Mouse (Mus musculus) liver, postnatal 0 days (tissue): ENCODE results near the gene Arhgap30. TPM values are rescaled to one million over a fixed set of nuclear protein-coding genes. Genes with fewer than 3 reads are reported as not detected.

Experiments
- ATAC-seq: fragments of 200-750 bp; cut with Nextera tagmentation; 2 replicates; pipeline ENCODE4 v1.8.0; 2017; ENCODE audit warnings: mild to moderate bottlenecking, moderate library complexity
- DNase-seq: peaks from one replicate; pipeline ENCODE4 v3.0.0-alpha.2; 2016
- H3K27ac ChIP-seq: fragments of 300-500 bp; sonication (generic); 2 replicates; pipeline ENCODE4 v1.5.1; 2014; ENCODE audit warnings: antibody characterized with exemption, moderate library complexity, mild to moderate bottlenecking, low read depth
- H3K27me3 ChIP-seq: fragments of 300-500 bp; sonication (generic); 2 replicates; pipeline ENCODE4 v1.6.1; 2014; ENCODE audit warnings: low read length, control low read depth, mixed read lengths; ENCODE audit not compliant: insufficient read depth
- H3K36me3 ChIP-seq: fragments of 300-500 bp; sonication (generic); replicated peaks from 2 replicates; pipeline ENCODE4 v1.6.1; 2014; ENCODE audit warnings: mild to moderate bottlenecking, control low read depth, low read length, moderate library complexity, mixed read lengths; ENCODE audit not compliant: insufficient read depth
- H3K4me1 ChIP-seq: fragments of 300-500 bp; sonication (generic); 2 replicates; pipeline ENCODE4 v1.6.1; 2014; ENCODE audit warnings: antibody characterized with exemption, mild to moderate bottlenecking, control low read depth; ENCODE audit not compliant: insufficient read depth
- H3K4me2 ChIP-seq: fragments of 300-500 bp; sonication (generic); 2 replicates; pipeline ENCODE4 v1.6.1; 2014; ENCODE audit warnings: low read depth, mild to moderate bottlenecking, low read length, moderate library complexity, mixed read lengths
- H3K4me3 ChIP-seq: fragments of 300-500 bp; sonication (generic); 2 replicates; pipeline ENCODE4 v1.5.1; 2014; ENCODE audit warnings: low read depth, low read length
- H3K9ac ChIP-seq: fragments of 300-500 bp; sonication (generic); replicated peaks from 2 replicates; pipeline ENCODE4 v1.6.1; 2014; ENCODE audit warnings: mild to moderate bottlenecking, moderate library complexity
- H3K9me3 ChIP-seq: fragments of 300-500 bp; sonication (generic); 2 replicates; pipeline ENCODE4 v1.6.1; 2016; ENCODE audit warnings: mild to moderate bottlenecking, control low read depth, low read length, mixed read lengths
- CTCF ChIP-seq: sonication (generic); IDR thresholded peaks from 2 replicates; pipeline ENCODE4 v1.5.1; 2016; ENCODE audit warnings: antibody characterized with exemption, low read depth
- EP300 ChIP-seq: IDR thresholded peaks from 2 replicates; pipeline ENCODE4 v1.6.1; 2016; ENCODE audit warnings: antibody characterized with exemption, low read depth, mild to moderate bottlenecking
- WGBS: fragments of 180-500 bp; shearing (Covaris S2); extraction: QIAGEN DNeasy Blood & Tissue Kit; methylation state at CpG from one replicate; pipeline ENCODE4 v1.1.7; 2014; ENCODE audit not compliant: insufficient replicate concordance; 5-methylcytosine and 5-hydroxymethylcytosine counted together
- polyA plus RNA-seq: library from polyadenylated mRNA; unstranded; fragments of >200 nt; fragmentation: Nextera tagmentation; extraction: Ambion mirVana; gene quantifications from 2 replicates; pipeline ENCODE4 v1.2.1, GENCODE M21; 2015

The Arhgap30 gene
- polyA plus RNA-seq, 1 experiment from 2014 or later, result 7.0 TPM

DNA sequence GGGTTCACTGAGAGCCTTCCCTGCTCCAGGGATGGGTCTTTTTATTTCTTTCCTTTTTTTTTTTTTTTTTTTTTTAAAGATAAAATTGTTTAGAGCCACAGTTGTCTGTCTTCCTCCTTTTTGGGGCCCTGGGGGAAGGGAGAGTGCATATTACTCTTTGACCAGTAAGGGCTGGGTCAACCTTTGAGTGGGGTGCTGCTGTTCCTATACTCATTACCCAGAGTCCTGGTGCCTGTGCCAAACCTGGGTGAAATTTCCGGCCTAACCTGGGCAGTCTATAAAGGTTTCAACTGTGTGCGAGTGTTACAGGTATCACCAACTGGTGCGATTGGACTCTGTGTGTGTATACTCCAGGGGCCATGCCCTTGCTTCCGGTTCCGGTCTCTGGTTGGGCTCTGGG is 29.9 kb downstream of the Arhgap30 start, which contains the start of gene Tstd1:
Gene Tstd1 (plus strand): TSS at position 213 of the 400 bp plus-strand sequence.
- WGBS, result 66% methylated on average over 5 of the region's 5 CpGs
- H3K4me3 ChIP-seq, result no peak within 1 kb of the TSS
- DNase-seq (peak; percentile 59), ATAC-seq (peak; percentile 90)
- TF ChIP-seq CTCF (no peak), EP300 (0 out of 2 replicates have a peak, but pooled peaks have one; percentile 22)
- peaks cover 36% of the 10 kb centered on the region for H3K36me3 ChIP-seq
- no peaks in the 10 kb centered on the region for H3K27me3 ChIP-seq
- H3K9ac ChIP-seq, result no peak within 1 kb of the TSS
- H3K4me1 ChIP-seq, result peaks cover 7% of the 10 kb centered on the region
- peak within 1 kb of the TSS; percentile 66 for H3K27ac ChIP-seq
- no peaks in the 10 kb centered on the region for H3K9me3 ChIP-seq
- peak within 1 kb of the TSS; percentile 26 for H3K4me2 ChIP-seq

- DNase-seq (no peak), ATAC-seq (no peak)
- WGBS, result 77% methylated on average over 12 of the region's 12 CpGs
- no peak overlapping the region for H3K4me3 ChIP-seq
- H3K36me3 ChIP-seq, result peaks cover 36% of the 10 kb centered on the region
- TF ChIP-seq EP300 (no peak), CTCF (no peak)
- no peaks in the 10 kb centered on the region for H3K27me3 ChIP-seq
- peak overlapping the region; percentile 66; the same call in 1 of the 2 replicates for H3K27ac ChIP-seq
- H3K9me3 ChIP-seq, result no peaks in the 10 kb centered on the region
- H3K9ac ChIP-seq, result no peak overlapping the region
- 0 out of 2 replicates have a peak, but pooled peaks cover 2% of the 10 kb centered on the region for H3K4me1 ChIP-seq
- H3K4me2 ChIP-seq, result peak overlapping the region; percentile 26
Measured at GRCm38 (mm10) chr1:171419291-171419882, 30.6 kb downstream of the Arhgap30 start.

- TF ChIP-seq CTCF (no peak), EP300 (no peak)
- 78% methylated on average over 5 of the region's 5 CpGs for WGBS
Measured at GRCm38 (mm10) chr1:171419905-171420304, 31.2 kb downstream of the Arhgap30 start.

DNA sequence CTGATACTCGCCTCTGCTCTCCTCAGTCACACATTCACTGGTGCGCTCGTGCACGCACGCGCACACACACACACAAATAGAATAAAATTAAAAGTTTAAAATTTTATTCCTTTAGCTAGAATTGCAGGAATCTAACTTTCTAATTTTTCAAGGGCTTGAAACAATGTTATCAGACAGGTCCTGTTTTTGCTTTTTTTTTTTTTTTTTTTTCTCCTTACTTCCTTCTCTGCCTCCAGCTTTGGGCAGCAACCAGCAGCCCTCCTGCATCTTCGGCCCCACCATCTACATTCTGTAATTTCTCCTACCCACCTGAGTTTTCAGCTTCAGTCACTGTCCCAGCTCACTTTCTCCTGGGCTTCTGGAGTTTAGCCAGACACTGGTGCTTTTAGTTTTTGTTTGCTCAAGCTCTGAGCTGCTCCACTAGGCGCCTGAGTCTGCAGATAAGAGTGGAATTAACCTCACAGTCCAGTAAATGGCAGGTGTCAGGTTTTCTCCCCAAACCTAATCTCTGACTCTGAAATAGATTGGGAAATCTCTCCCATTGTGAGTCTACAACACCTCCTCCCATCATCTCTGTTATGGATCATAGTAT is 33.8 kb downstream of the Arhgap30 start:
- Histone ChIP-seq H3K9me3 (no peaks in the 10 kb centered on the region), H3K27me3 (no peaks in the 10 kb centered on the region), H3K4me2 (no peak overlapping the region), H3K36me3 (peaks cover 17% of the 10 kb centered on the region), H3K9ac (no peak overlapping the region), H3K4me1 (peaks cover 5% of the 10 kb centered on the region; the same call in 1 of the 2 replicates), H3K4me3 (no peak overlapping the region), H3K27ac (0 out of 2 replicates have a peak overlapping the region, but pooled peaks have one; percentile 3)
- TF ChIP-seq CTCF (no peak), EP300 (no peak)
- no peak for ATAC-seq
- 67% methylated on average over 8 of the region's 8 CpGs for whole genome bisulfite sequencing
- no peak for DNase-seq

More at GRCm38 (mm10) chr1:171419905-171420304, 31.2 kb downstream of the Arhgap30 start:
- ATAC-seq (no peak), DNase-seq (no peak)
- H3K27me3 ChIP-seq, result no peaks in the 10 kb centered on the region
- no peak overlapping the region for H3K4me3 ChIP-seq
- H3K9me3 ChIP-seq, result no peaks in the 10 kb centered on the region
- H3K27ac ChIP-seq, result no peak overlapping the region
- H3K36me3 ChIP-seq, result peaks cover 36% of the 10 kb centered on the region
- 0 out of 2 replicates have a peak, but pooled peaks cover 2% of the 10 kb centered on the region for H3K4me1 ChIP-seq
- no peak overlapping the region for H3K9ac ChIP-seq
- H3K4me2 ChIP-seq, result no peak overlapping the region; the same call in 1 of the 2 replicates

- DNase-seq (no peak), ATAC-seq (peak; percentile 83)
- no peak overlapping the region for H3K9ac ChIP-seq
- WGBS, result 48% methylated on average over 5 of the region's 5 CpGs
- no peak overlapping the region for H3K4me3 ChIP-seq
- H3K36me3 ChIP-seq, result peaks cover 8% of the 10 kb centered on the region
- H3K4me2 ChIP-seq, result peak overlapping the region; percentile 45
- peaks cover 3% of the 10 kb centered on the region; the same call in 1 of the 2 replicates for H3K4me1 ChIP-seq
- no peaks in the 10 kb centered on the region for H3K27me3 ChIP-seq
- H3K9me3 ChIP-seq, result no peaks in the 10 kb centered on the region
- TF ChIP-seq CTCF, result no peak
- TF ChIP-seq EP300, result no peak
- peak overlapping the region; percentile 78 for H3K27ac ChIP-seq
Measured at GRCm38 (mm10) chr1:171424638-171425037, 35.9 kb downstream of the Arhgap30 start.

GRCm38 (mm10) chr1:171425126-171425525 is 36.4 kb downstream of the Arhgap30 start:
- H3K27ac ChIP-seq, result peak overlapping the region; percentile 78
- TF ChIP-seq CTCF (no peak), EP300 (peak; percentile 23; the same call in 1 of the 2 replicates)
- H3K9me3 ChIP-seq, result no peaks in the 10 kb centered on the region
- no peak overlapping the region for H3K4me3 ChIP-seq
- peak; percentile 28 for DNase-seq
- H3K9ac ChIP-seq, result no peak overlapping the region
- H3K36me3 ChIP-seq, result 0 out of 2 replicates have a peak, but pooled peaks cover 3% of the 10 kb centered on the region
- WGBS, result 52% methylated on average over 4 of the region's 4 CpGs
- peak overlapping the region; percentile 45; the same call in 1 of the 2 replicates for H3K4me2 ChIP-seq
- no peaks in the 10 kb centered on the region for H3K27me3 ChIP-seq
- peak; percentile 87 for ATAC-seq
- peaks cover 3% of the 10 kb centered on the region; the same call in 1 of the 2 replicates for H3K4me1 ChIP-seq
